Mouse (Mus musculus): Measurements from ENCODE around the gene Cactin. TPM values are rescaled to one million over a fixed set of nuclear protein-coding genes. Genes with fewer than 3 reads are reported as not detected.

Cactin gene
- polyA plus RNA-seq, 1 experiment from 2014 or later: 16.9 TPM

- Histone ChIP-seq H3K4me1 (ENCODE audit: control insufficient read depth in 2 of 2, insufficient read depth in 2 of 2, low read length in 2 of 2) (peaks cover 3 to 7% of the 10 kb centered on the region in 2 experiments; a peak in 2 of 4 replicates), H3K9ac (ENCODE audit: low read length) (peak overlapping the region; percentile 64), H3K27ac (replicated peaks in 1 of 2; ENCODE audit: control insufficient read depth in 1 of 2, insufficient read depth in 1 of 2, low read depth in 2 of 2, low read length in 2 of 2) (no peak overlapping the region), H3K9me3 (ENCODE audit: control insufficient read depth, low read length) (no peaks in the 10 kb centered on the region), H3K36me3 (ENCODE audit: control insufficient read depth, insufficient read depth, low read length) (no peaks in the 10 kb centered on the region), H3K4me2 (ENCODE audit: low read length) (peak overlapping the region; percentile 84), H3K4me3 (ENCODE audit: control insufficient read depth in 1 of 2, insufficient read depth in 1 of 2, low read depth in 1 of 2, low read length in 2 of 2) (peak overlapping the region; percentile 52 to 54), H3K27me3 (ENCODE audit: control insufficient read depth, insufficient read depth, low read length) (peaks cover 63% of the 10 kb centered on the region)
- WGBS: 2% methylated on average over 53 of the region's 54 CpGs
- ATAC-seq (ENCODE audit: insufficient number of reproducible peaks, insufficient read depth, low FRiP score, low read depth): peak; percentile 68
Measured at GRCm38 (mm10) chr10:81285694-81286450, 35.0 kb upstream of the Cactin start.

GRCm38 (mm10) chr10:81286586-81286985 lies 34.3 kb upstream of the Cactin start:
- Histone ChIP-seq H3K9me3 (ENCODE audit: control insufficient read depth, low read length) (no peaks in the 10 kb centered on the region), H3K9ac (ENCODE audit: low read length) (no peak overlapping the region), H3K27ac (replicated peaks in 1 of 2; ENCODE audit: control insufficient read depth in 1 of 2, insufficient read depth in 1 of 2, low read depth in 2 of 2, low read length in 2 of 2) (no peak overlapping the region), H3K4me1 (ENCODE audit: control insufficient read depth in 2 of 2, insufficient read depth in 2 of 2, low read length in 2 of 2) (peaks cover 3 to 7% of the 10 kb centered on the region in 2 experiments; a peak in 2 of 4 replicates), H3K4me3 (ENCODE audit: control insufficient read depth in 1 of 2, insufficient read depth in 1 of 2, low read depth in 1 of 2, low read length in 2 of 2) (no peak overlapping the region), H3K27me3 (ENCODE audit: control insufficient read depth, insufficient read depth, low read length) (peaks cover 66% of the 10 kb centered on the region), H3K36me3 (ENCODE audit: control insufficient read depth, insufficient read depth, low read length) (no peaks in the 10 kb centered on the region), H3K4me2 (ENCODE audit: low read length) (no peak overlapping the region)
- ATAC-seq (ENCODE audit: insufficient number of reproducible peaks, insufficient read depth, low FRiP score, low read depth): no peak
- 39% methylated on average over 6 of the region's 6 CpGs for WGBS

GRCm38 (mm10) chr10:81287513-81288157 lies 33.3 kb upstream of the Cactin start:
- Histone ChIP-seq H3K4me2 (ENCODE audit: low read length) (no peak overlapping the region), H3K36me3 (ENCODE audit: control insufficient read depth, insufficient read depth, low read length) (no peaks in the 10 kb centered on the region), H3K4me1 (ENCODE audit: control insufficient read depth in 2 of 2, insufficient read depth in 2 of 2, low read length in 2 of 2) (peaks cover 3 to 7% of the 10 kb centered on the region in 2 experiments; a peak in 2 of 4 replicates), H3K27me3 (ENCODE audit: control insufficient read depth, insufficient read depth, low read length) (peaks cover 64% of the 10 kb centered on the region), H3K9ac (ENCODE audit: low read length) (no peak overlapping the region), H3K9me3 (ENCODE audit: control insufficient read depth, low read length) (no peaks in the 10 kb centered on the region), H3K27ac (replicated peaks in 1 of 2; ENCODE audit: control insufficient read depth in 1 of 2, insufficient read depth in 1 of 2, low read depth in 2 of 2, low read length in 2 of 2) (no peak overlapping the region), H3K4me3 (ENCODE audit: control insufficient read depth in 1 of 2, insufficient read depth in 1 of 2, low read depth in 1 of 2, low read length in 2 of 2) (no peak overlapping the region)
- no peak for ATAC-seq (ENCODE audit: insufficient number of reproducible peaks, insufficient read depth, low FRiP score, low read depth)
- 55% methylated on average over 8 of the region's 8 CpGs for WGBS

GRCm38 (mm10) chr10:81288601-81289000 lies 32.3 kb upstream of the Cactin start:
- ATAC-seq (ENCODE audit: insufficient number of reproducible peaks, insufficient read depth, low FRiP score, low read depth): no peak
- 28% methylated on average over 6 of the region's 6 CpGs for WGBS
- Histone ChIP-seq H3K4me2 (ENCODE audit: low read length) (no peak overlapping the region), H3K36me3 (ENCODE audit: control insufficient read depth, insufficient read depth, low read length) (no peaks in the 10 kb centered on the region), H3K9me3 (ENCODE audit: control insufficient read depth, low read length) (no peaks in the 10 kb centered on the region), H3K4me3 (ENCODE audit: control insufficient read depth in 1 of 2, insufficient read depth in 1 of 2, low read depth in 1 of 2, low read length in 2 of 2) (no peak overlapping the region), H3K9ac (ENCODE audit: low read length) (no peak overlapping the region), H3K27ac (replicated peaks in 1 of 2; ENCODE audit: control insufficient read depth in 1 of 2, insufficient read depth in 1 of 2, low read depth in 2 of 2, low read length in 2 of 2) (no peak overlapping the region), H3K4me1 (ENCODE audit: control insufficient read depth in 2 of 2, insufficient read depth in 2 of 2, low read length in 2 of 2) (peaks cover 5 to 8% of the 10 kb centered on the region in 2 experiments; a peak in 3 of 4 replicates), H3K27me3 (ENCODE audit: control insufficient read depth, insufficient read depth, low read length) (peaks cover 56% of the 10 kb centered on the region)

- H3K9ac ChIP-seq (ENCODE audit: low read length): no peak overlapping the region
- H3K9me3 ChIP-seq (ENCODE audit: control insufficient read depth, low read length): no peaks in the 10 kb centered on the region
- WGBS: 2% methylated on average over 7 of the region's 7 CpGs
- H3K4me2 ChIP-seq (ENCODE audit: low read length): no peak overlapping the region
- no peak overlapping the region for H3K4me3 ChIP-seq (ENCODE audit: control insufficient read depth in 1 of 2, insufficient read depth in 1 of 2, low read depth in 1 of 2, low read length in 2 of 2)
- ATAC-seq (ENCODE audit: insufficient number of reproducible peaks, insufficient read depth, low FRiP score, low read depth): 0 out of 2 replicates have a peak, but pooled peaks have one; percentile 5
- H3K4me1 ChIP-seq (ENCODE audit: control insufficient read depth in 2 of 2, insufficient read depth in 2 of 2, low read length in 2 of 2): peaks cover 12 to 15% of the 10 kb centered on the region in 2 experiments
- peaks cover 49% of the 10 kb centered on the region for H3K27me3 ChIP-seq (ENCODE audit: control insufficient read depth, insufficient read depth, low read length)
- H3K27ac ChIP-seq (replicated peaks in 1 of 2; ENCODE audit: control insufficient read depth in 1 of 2, insufficient read depth in 1 of 2, low read depth in 2 of 2, low read length in 2 of 2): no peak overlapping the region
- H3K36me3 ChIP-seq (ENCODE audit: control insufficient read depth, insufficient read depth, low read length): no peaks in the 10 kb centered on the region
Measured at GRCm38 (mm10) chr10:81289278-81289677, 31.6 kb upstream of the Cactin start.

- Histone ChIP-seq H3K4me2 (ENCODE audit: low read length) (no peak overlapping the region), H3K4me3 (ENCODE audit: control insufficient read depth in 1 of 2, insufficient read depth in 1 of 2, low read depth in 1 of 2, low read length in 2 of 2) (no peak overlapping the region), H3K27ac (replicated peaks in 1 of 2; ENCODE audit: control insufficient read depth in 1 of 2, insufficient read depth in 1 of 2, low read depth in 2 of 2, low read length in 2 of 2) (no peak overlapping the region), H3K9me3 (ENCODE audit: control insufficient read depth, low read length) (no peaks in the 10 kb centered on the region), H3K27me3 (ENCODE audit: control insufficient read depth, insufficient read depth, low read length) (peaks cover 44% of the 10 kb centered on the region), H3K9ac (ENCODE audit: low read length) (no peak overlapping the region), H3K4me1 (ENCODE audit: control insufficient read depth in 2 of 2, insufficient read depth in 2 of 2, low read length in 2 of 2) (peaks cover 17 to 21% of the 10 kb centered on the region in 2 experiments), H3K36me3 (ENCODE audit: control insufficient read depth, insufficient read depth, low read length) (no peaks in the 10 kb centered on the region)
- no peak for ATAC-seq (ENCODE audit: insufficient number of reproducible peaks, insufficient read depth, low FRiP score, low read depth)
- 57% methylated on average over 14 of the region's 14 CpGs for WGBS
Measured at GRCm38 (mm10) chr10:81289811-81290210, 31.1 kb upstream of the Cactin start.

GRCm38 (mm10) chr10:81290698-81291460 lies 30.0 kb upstream of the Cactin start:
- Histone ChIP-seq H3K27ac (replicated peaks in 1 of 2; ENCODE audit: control insufficient read depth in 1 of 2, insufficient read depth in 1 of 2, low read depth in 2 of 2, low read length in 2 of 2) (no peak overlapping the region), H3K4me1 (ENCODE audit: control insufficient read depth in 2 of 2, insufficient read depth in 2 of 2, low read length in 2 of 2) (peaks cover 17 to 18% of the 10 kb centered on the region in 2 experiments), H3K36me3 (ENCODE audit: control insufficient read depth, insufficient read depth, low read length) (no peaks in the 10 kb centered on the region; the same call in 1 of the 2 replicates), H3K9me3 (ENCODE audit: control insufficient read depth, low read length) (no peaks in the 10 kb centered on the region), H3K4me2 (ENCODE audit: low read length) (no peak overlapping the region), H3K4me3 (ENCODE audit: control insufficient read depth in 1 of 2, insufficient read depth in 1 of 2, low read depth in 1 of 2, low read length in 2 of 2) (no peak overlapping the region), H3K9ac (ENCODE audit: low read length) (no peak overlapping the region), H3K27me3 (ENCODE audit: control insufficient read depth, insufficient read depth, low read length) (peaks cover 37% of the 10 kb centered on the region)
- no peak for ATAC-seq (ENCODE audit: insufficient number of reproducible peaks, insufficient read depth, low FRiP score, low read depth)
- 17% methylated on average over 24 of the region's 24 CpGs for WGBS

Data from heart, embryonic 14.5 days (tissue).